Mouse (Mus musculus) liver, embryonic 14.5 days (tissue): Measurements from ENCODE around the gene Lsamp.

Experiments used
- CTCF ChIP-seq: IDR thresholded peaks from 2 replicates; pipeline ENCODE4 v1.5.1; 2016; ENCODE audit warnings: antibody characterized with exemption, low read depth, control low read depth
- EP300 ChIP-seq: IDR thresholded peaks from 2 replicates; pipeline ENCODE4 v1.6.1; 2016; ENCODE audit warnings: antibody characterized with exemption, low read depth

- TF ChIP-seq CTCF (no peak), EP300 (no peak)
Observed at GRCm38 (mm10) chr16:40831536-40831935, 847.4 kb downstream of the Lsamp start.
